Mouse (Mus musculus): ENCODE results near the gene Krt35.

Krt35 gene

GRCm38 (mm10) chr11:100096141-100096540, at the start of gene Krt35:
Krt35 (minus strand) TSS chr11:100096241.
- 75% methylated on average over 9 of the region's 9 CpGs for WGBS

GRCm38 (mm10) chr11:100145104-100145503, 49.1 kb upstream of the Krt35 start:
- 4% methylated on average over 20 of the region's 20 CpGs for WGBS

- 88% methylated on average over 21 of the region's 21 CpGs for WGBS
Observed at GRCm38 (mm10) chr11:100140966-100141365, 44.9 kb upstream of the Krt35 start.

- 91% methylated on average over 2 of the region's 2 CpGs for WGBS
Observed at GRCm38 (mm10) chr11:100139391-100139790, 43.4 kb upstream of the Krt35 start.

GRCm38 (mm10) chr11:100138809-100139208, 42.8 kb upstream of the Krt35 start:
- 82% methylated on average over 7 of the region's 7 CpGs for WGBS

GRCm38 (mm10) chr11:100137693-100138092, 41.7 kb upstream of the Krt35 start:
- 64% methylated on average over 5 of the region's 5 CpGs for WGBS

- WGBS = 75% methylated on average over 5 of the region's 5 CpGs
Observed at GRCm38 (mm10) chr11:100136559-100136958, 40.5 kb upstream of the Krt35 start.

- 68% methylated on average over 7 of the region's 7 CpGs for WGBS
Observed at GRCm38 (mm10) chr11:100135731-100136130, 39.7 kb upstream of the Krt35 start, which contains the start of gene Krt15. Krt15 (minus strand) TSS chr11:100135928.

GRCm38 (mm10) chr11:100124901-100125300, 28.9 kb upstream of the Krt35 start:
- 84% methylated on average over 7 of the region's 7 CpGs for WGBS

- WGBS = 81% methylated on average over 3 of the region's 3 CpGs
Observed at GRCm38 (mm10) chr11:100121466-100121865, 25.4 kb upstream of the Krt35 start, which contains the start of gene Krt13. Krt13 (minus strand) TSS chr11:100121566.

- 87% methylated on average over 5 of the region's 5 CpGs for WGBS
Observed at GRCm38 (mm10) chr11:100120331-100120730, 24.3 kb upstream of the Krt35 start.

- 90% methylated on average over 2 of the region's 2 CpGs for WGBS
Observed at GRCm38 (mm10) chr11:100113742-100114029, 17.6 kb upstream of the Krt35 start.

- 87% methylated on average over 11 of the region's 11 CpGs for WGBS
Observed at GRCm38 (mm10) chr11:100112935-100113741, 17.1 kb upstream of the Krt35 start.

- 90% methylated on average over 6 of the region's 6 CpGs for whole genome bisulfite sequencing
Observed at GRCm38 (mm10) chr11:100105576-100106122, 9.6 kb upstream of the Krt35 start, which contains the start of gene Krt36. Krt36 (minus strand) TSS chr11:100105626.

- WGBS = 78% methylated on average over 15 of the region's 15 CpGs
Observed at GRCm38 (mm10) chr11:100102693-100103429, 6.8 kb upstream of the Krt35 start.

GRCm38 (mm10) chr11:100100391-100100790, 4.3 kb upstream of the Krt35 start:
- WGBS = 71% methylated on average over 4 of the region's 4 CpGs

GRCm38 (mm10) chr11:100097819-100098218, 1.8 kb upstream of the Krt35 start:
- WGBS = 85% methylated on average over 9 of the region's 9 CpGs

- WGBS = 53% methylated on average over 7 of the region's 7 CpGs
Observed at GRCm38 (mm10) chr11:100088378-100089025, 7.5 kb downstream of the Krt35 start.

- WGBS = 88% methylated on average over 10 of the region's 10 CpGs
Observed at GRCm38 (mm10) chr11:100087861-100088260, 8.2 kb downstream of the Krt35 start, which contains the start of gene Krt32. Krt32 (minus strand) TSS chr11:100088226.

GRCm38 (mm10) chr11:100073873-100074272, 22.2 kb downstream of the Krt35 start:
- WGBS = 67% methylated on average over 1 of the region's 1 CpGs

- 87% methylated on average over 17 of the region's 17 CpGs for WGBS
Observed at GRCm38 (mm10) chr11:100067293-100068036, 28.6 kb downstream of the Krt35 start.

All from cerebral cortex, adult 2 months (tissue).